Mouse (Mus musculus): Measurements from ENCODE around the gene 2010003K11Rik.

The 2010003K11Rik gene

DNA sequence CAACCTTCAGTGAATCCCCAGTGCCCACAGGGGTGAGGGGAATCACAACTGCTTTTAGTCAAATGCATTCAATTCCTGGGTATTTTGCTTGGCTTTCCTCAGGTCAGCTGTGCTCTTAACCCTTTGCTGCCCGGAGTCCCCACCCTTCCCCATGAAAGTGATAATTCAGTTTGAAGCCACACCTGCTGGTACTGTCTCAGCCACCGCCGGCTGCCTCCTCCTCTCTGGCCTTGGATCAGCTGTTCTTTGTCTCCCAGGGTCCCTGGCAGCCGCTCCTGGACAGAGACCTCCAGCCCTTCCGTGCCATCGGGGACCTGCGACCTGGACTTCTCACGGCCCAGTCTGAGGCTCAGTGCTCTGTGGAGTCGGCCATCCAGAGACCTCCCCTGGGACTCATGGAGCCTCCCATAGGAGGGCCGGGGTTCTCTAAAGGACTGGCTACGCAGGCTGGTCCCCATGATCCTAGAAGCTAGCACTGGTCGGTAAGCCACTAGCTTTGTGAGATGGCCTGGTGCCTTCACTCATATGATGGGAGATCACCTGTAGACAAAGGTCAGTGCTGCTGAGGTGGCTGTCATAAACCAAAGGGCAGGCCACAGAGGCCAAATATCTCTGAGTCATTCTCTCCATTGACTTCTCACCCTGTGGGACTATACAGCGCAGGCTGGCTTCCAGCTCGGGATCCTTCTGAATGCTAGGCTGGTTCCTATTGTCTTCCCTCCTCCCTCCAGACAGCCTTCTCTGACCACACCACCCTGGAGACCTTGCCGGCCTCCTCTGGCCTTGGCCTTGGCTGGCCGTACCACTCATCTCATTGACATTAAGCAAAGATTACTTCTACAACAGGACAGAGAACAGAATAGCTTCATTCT lies at the start of gene 2010003K11Rik:
Gene 2010003K11Rik (minus strand): TSS at position 522 of the 872 bp plus-strand sequence.
- DNase-seq = no peak

DNA sequence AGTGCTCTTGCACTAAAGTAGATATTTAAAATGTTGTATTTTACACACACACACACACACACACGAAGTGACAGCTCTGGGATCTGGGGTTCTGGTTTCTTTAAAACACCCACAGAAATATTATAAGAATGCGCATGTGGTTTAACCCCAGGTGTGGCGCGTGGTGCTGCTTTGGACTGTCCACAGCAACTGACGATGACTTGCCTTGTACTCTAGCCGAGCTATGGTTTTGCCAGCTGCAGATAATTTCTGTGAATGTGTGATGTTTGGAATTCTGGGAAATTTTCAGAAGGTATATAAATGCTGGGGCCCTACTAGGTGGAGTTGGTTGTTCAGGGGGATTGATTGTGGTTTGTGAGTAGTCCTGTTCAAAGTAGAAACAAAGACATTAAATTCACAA lies 49.4 kb upstream of the 2010003K11Rik start:
- DNase-seq = no peak

DNA sequence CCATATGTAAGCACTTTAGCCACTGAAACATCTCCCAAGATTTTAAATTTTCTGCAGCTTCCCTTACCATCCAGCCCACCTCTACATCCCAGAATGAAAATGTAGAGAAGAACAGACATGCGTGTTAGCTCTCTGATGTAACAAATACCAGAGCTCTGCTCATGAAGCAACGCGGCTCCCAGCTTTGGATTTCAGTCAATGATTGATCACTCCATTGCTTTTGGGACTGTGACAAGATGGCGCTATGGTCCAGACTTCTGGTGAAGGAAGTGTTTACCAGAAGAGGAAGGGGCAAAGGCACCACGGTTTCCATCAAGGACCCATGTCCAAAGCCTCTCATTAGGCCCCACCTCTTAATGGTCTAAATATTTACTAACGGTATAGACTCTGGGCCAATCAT lies 47.5 kb upstream of the 2010003K11Rik start:
- no peak for DNase-seq

DNA sequence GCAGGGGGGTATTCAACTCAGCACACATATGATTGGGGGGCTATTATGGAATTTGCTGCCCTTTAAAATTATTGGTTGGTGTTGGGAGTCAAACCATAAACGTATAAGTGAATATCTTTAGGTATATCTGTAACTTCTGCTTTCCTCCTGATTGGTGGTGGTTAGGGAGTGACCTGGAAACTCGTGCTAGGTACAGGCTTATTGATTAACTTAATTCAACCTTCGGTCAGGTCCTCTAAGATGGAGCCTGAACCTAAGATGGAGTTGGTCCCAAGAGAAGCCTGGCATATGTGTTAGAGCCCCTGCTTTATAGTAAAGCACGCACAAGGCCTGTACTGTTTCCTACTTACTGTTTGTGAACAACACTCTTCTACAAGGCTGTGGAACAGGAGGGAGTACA lies 46.7 kb upstream of the 2010003K11Rik start:
- no peak for DNase-seq

DNA sequence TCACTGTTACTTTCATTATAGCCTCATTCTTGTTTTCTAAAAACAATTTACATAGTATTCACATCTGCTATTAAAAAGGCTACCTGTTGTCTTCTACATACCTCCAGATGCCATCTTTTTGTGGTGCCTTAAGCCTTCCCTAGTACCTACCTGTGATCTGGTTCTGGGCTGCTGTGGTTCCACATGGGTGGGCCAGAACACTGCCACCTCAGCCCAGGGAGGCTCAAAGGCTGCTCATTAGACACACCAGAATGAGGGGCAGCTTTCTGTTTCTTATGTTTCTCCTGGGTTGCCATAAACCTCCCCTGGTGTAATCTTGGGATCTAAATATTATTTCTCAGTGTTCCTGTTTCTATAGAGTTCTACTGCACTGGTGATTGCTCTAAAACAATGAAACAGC lies 43.7 kb upstream of the 2010003K11Rik start:
- no peak for DNase-seq

DNA sequence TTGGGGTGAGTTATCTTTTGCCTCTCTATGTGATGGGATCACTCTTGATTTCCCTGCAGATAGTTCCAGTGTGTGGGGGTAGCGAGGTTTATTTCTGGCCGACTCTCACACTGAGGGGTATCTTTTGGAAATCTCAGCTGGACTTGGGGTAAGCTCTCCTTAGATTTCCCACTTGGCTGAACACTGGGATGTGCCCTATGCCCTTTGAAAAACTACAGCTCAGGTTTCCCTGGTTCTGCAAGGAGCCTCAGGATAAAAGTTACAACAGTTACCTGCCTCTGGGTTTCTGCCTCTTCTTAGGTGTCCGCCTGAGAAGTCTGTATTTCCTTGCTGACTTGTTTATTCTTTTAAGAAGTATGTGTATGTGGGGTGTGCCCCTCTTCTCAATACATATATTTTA lies 42.6 kb upstream of the 2010003K11Rik start:
- no peak for DNase-seq

DNA sequence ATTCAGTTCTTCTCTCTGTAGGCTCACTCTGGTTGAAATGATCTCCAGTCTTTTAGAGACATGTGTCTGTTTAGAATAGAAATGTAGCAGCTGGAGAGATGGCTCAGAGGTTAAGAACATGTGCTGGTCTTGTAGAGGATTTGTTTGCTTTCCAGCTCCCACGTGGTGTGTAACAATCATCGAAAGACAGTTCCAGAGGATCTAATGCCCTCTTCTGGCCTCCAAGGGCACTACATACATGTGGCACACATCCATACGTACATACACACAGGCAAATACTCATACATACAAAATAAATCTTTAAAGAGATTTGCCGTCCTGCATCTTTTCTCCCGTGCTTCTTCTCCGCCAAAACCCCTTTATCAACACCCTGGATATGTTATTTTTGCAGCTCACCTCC lies 41.9 kb upstream of the 2010003K11Rik start:
- no peak for DNase-seq

DNA sequence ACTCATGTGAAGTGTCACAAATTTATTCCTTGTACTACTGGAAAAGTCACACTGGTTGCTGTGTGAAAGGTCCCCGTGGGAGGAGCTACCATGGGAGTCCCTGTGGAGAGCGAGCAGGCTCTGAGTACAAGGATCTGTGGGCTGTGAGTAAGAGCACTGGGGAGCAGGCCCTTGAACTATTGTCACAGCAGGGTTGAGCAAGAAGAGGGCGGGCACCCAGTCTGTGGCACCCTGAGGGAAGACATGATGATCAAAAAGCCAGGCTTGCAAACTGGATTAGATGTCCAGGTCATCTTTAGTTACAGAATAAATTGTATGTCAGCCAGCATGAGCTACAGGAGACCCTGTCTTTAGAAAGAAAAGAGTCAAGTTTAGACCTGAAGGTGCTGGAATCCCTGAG lies 38.2 kb upstream of the 2010003K11Rik start:
- no peak for DNase-seq

DNA sequence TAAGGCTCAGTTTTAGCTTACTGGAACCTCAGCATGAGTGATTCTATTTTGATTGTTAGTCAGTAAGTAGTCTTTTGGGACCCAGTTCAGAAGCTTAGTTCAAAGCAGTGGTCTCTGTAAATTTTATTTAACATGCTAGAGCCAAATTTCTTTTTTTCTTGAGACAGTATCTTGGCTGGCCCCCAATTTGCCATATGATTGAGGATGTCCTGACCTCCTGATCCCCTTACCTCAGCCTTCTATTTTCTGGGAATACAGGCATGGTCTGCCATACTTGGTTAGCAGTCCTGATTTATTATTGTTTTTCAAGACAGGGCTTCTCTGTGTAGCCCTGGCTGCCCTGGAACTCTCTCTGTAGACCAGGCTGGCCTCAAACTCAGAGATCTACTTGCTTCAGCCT lies 37.5 kb upstream of the 2010003K11Rik start:
- DNase-seq = no peak

DNA sequence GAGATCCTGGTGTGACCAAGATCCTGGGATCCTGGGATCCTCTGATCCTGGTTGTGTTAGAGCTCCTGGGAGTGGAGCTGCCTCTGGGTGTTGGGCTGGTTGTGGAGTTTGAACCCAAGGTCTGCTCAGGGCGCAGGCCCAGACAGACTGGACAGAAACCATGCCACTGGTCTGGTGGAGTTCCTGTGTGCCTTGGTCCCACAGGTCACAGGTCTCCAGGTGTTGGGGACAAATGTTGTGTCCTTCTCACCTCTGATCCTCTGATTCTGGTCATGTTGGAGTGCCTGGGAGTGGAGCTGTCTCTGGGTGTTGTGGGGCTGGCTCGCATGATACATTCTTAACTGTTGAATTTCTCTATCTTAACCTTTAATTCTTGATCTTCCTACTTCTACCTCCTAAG lies 36.3 kb upstream of the 2010003K11Rik start:
- DNase-seq = no peak

DNA sequence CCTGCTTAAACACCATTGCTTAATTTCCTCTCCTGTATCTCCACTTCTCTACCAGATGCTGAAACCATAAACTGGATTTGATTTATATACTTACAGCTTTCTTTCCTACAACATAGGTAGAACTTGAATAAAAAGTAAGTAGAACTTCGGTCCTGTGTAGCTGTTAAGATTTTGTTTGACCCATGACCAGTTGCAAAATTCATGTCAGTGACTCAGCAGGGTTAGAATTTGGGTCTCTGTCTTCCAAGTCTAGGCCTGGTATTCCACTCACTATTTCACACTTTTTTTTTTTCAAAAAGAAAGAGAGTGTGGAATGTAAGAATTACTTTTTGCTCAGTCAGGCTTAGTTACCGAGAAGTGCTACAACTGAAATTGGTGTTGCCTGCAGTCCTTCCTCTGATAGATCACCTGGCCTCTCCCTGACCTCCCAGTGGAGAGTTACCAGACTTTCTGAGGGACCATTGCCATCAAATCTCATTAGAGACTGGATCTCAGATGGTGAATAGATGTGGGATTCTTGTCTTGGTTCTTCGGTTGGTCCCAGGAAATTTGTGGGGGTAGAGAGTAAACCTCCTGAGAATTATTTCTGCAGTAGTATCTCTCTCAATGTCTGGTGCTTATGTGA lies 23.2 kb upstream of the 2010003K11Rik start:
- no peak for DNase-seq

DNA sequence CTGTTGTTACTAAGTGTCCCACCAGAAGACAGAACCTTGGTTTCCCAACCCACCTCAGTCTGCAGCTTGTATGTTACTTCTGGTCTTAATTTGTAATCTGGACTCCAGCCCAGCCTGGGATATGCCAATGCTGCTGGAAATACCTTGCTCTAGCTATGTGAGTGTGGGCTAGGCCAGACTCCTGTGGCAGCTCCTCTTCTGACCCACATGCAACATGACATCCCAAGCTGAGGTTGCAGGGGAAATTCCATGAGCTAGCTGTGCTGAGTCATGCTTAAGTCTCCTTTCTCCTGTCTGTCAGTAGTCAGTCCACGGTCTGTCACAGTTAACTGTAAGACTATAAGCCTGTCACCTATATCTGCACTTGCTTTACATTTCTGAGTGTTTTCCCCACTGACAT lies 19.1 kb upstream of the 2010003K11Rik start:
- DNase-seq = no peak

DNA sequence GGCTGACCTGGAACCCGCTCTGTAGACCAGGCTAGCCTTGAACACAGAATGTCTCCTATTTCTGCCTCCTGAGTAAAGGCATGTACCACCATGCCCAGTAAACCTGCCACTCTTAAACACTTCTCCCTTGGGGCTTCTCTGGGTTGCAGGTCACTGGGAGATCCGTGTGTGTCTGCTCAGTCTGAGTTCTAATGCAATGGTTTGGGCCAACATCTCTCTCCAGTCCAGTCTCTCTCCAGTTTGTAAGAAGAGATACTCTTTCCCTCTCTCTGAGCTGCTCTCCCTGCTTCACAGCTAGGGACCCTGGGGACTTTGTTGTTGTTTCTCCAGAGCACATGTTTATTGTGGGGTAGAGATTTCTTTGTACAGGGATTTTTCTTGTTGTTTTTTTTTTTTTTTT lies 17.9 kb upstream of the 2010003K11Rik start:
- no peak for DNase-seq

DNA sequence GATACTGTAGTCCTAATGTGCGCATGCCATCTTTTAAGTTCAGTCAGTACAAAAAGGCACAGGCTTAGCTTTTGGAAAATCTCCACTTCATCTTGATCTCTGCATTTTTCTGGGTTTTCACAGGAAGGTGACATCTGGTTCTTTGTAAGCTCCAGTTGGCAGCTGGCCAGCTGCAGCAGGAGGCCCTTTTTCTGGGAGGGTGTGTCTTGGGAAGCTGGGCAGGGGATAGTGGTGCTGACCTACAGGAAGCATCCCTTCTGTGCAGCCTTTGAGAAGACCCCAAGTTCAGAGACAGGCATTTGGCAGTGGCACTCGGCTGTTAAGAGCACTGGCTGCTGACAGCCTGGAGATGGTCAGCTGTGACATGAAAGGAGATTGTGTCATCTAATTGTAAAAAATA lies 17.4 kb upstream of the 2010003K11Rik start:
- DNase-seq = no peak

DNA sequence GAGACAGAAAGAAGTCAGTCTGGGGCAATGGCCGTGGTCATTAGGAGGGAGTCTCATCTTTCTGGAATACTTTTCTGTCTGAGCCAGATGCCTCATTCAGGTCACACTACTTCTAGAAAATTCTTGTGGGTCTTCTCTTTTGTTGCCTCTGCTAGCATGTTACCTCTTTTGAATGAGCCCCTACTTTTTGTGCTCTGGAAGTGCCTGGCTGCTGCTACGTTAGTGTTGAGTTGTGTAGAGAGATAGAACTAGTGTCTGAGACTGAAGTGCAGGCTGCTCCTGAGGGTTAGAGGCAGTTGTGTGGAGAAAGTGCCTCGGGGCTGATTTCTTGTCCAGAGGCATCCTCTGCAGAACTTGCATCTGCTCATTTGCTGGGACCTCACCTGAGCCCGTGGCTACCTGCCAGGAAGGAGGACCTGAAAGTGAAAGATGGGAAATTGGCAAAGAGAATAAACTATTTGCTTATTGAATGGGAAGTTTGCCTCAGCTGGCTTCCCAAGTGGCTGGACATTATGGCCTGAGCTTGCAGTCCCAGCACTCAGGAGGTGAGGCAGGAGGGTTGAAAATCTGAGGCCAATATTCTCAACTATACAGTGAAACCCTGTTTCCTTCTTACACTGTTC lies 15.0 kb upstream of the 2010003K11Rik start:
- DNase-seq = no peak

DNA sequence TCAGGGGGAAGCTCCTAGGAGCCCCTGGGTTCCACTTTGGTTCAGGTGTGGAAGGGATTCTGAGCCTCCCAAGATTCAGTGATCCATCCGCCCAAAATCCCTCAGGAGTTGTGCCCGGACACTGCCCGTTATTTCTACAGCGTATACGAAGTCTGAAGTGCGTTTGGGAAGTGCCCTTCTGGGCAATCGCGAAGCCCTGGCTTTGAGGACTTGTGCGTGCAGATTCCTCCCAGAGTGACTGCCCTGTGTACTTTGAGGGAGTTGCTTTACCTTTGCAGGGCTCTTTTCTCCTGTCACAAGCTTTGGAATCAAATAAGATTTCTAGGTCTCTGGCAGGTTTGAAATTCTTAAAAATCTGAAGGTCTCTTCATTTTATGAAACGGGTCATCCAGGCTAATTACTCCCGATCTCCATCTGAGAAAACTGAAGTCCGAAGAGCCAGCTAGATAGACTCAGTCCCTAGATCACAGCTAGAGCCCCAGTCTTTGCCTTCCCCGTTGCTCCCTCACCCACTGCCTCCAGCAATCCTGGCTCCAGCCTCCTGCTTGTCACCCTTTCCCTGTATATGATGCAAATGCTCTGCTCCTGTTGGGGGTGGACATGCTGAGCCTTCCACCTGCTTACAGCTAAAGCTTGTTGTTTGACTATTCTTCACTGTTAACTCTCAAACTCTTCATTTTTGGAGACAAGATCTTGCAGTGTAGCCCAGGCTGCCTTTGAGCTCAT lies 12.9 kb upstream of the 2010003K11Rik start:
- DNase-seq = no peak

DNA sequence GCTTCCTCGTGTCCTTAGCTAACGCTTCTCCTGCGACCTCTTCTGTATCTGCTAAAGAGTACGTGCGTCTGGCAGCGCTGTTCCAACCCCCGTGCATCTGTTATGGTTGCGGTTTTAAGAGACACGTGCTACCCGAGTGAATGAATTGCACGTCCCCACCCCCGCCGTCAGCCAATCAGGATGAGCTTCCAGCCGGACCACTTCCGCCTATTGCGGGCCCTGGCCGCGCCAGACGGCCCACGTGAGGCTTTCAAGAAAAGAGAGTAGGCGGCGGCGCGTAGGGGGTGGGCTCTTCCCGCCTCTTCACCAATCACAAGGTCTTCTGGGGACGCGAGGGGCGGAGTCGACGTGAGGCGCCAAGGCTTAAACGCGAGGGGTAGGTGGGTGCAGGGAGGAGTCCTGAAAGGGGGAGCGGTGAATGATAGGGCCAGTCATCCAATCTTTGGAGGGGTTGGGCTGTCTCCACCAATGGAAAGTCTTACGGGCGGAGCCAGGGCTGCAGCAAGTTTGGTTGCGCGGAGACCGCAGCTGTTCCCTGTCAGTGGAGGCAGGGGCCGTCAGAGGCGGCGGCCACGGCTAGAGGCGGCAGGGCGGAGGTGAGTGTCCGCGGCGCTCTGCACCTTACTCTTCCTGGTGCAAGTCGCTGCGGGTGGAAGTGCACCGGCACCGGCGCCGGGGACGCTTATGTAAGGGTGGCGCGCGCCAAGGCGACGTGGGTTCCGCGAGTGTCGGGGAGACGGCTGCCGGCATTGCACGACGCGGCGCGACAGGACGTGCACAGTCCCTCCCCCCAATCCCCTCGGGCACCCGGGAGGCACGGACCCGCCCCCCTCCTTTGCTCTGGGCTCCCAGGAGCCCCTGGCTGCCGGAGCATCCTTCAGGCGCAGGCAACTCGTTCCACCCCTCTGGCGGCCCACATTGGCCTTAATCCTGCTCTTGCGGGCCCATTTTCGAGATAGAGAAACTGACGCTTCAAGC lies 11.9 kb upstream of the 2010003K11Rik start, which contains the start of gene Pcx:
Gene Pcx (plus strand): TSS at position 487 of the 978 bp plus-strand sequence.
- DNase-seq = peak; percentile 96 to 98

DNA sequence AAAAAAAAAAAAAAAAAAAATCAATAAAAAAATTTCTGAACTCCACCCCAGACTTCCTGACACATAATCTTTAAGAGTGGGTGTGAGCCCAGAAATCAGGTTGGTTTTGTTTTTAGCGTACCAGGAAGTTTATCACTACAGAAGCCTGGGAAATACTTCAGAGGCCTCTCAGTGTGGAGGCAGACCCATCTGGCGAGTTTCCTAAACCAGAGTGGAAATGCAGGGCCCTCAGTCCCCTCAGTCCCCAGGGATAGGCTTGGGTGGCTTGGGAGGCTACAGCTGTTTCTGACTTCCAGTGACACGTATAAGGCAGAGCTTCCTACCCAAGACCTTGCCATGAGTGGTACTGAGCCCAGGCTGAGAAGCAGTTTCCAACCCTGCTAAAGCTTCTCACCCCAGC lies 9.4 kb upstream of the 2010003K11Rik start:
- no peak for DNase-seq

DNA sequence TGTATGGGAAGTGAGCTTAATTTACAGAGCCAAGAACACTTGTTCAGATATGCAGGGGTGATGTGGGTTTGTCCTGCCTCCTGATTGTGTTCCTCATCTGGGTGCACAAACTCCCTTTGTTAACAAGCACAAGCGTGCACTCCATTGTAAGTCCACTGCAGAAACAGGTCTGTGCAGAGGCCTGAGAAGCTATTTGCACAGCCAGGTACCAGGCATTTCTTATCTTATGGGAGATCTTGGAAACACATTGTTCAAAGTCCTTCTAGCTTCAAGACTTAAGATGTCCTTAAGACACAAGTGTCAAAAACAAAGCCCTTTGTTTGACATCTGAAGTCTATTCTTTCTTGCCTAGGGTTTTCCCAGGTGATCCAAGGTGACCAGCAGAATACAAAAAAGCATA lies 6.4 kb upstream of the 2010003K11Rik start:
- no peak for DNase-seq

DNA sequence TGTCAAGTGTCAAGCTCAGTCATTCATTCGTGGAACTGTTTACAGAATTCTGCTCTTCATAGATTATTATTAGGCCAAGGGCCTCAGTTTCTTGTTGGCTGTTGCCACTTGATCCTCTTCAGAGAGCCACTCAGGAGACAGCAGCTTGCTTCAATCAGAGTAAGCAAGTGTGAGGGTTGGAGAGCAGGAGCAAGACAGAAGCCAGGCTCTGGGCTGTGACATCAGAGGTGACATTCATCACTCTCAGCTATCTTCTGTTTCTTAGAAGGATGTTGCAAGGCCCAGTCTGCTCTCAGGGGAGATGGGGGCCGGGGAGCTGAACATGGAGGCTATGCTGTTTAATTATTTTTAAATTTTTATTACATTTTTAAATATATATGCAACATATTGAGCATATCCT lies 4.3 kb upstream of the 2010003K11Rik start:
- no peak for DNase-seq

DNA sequence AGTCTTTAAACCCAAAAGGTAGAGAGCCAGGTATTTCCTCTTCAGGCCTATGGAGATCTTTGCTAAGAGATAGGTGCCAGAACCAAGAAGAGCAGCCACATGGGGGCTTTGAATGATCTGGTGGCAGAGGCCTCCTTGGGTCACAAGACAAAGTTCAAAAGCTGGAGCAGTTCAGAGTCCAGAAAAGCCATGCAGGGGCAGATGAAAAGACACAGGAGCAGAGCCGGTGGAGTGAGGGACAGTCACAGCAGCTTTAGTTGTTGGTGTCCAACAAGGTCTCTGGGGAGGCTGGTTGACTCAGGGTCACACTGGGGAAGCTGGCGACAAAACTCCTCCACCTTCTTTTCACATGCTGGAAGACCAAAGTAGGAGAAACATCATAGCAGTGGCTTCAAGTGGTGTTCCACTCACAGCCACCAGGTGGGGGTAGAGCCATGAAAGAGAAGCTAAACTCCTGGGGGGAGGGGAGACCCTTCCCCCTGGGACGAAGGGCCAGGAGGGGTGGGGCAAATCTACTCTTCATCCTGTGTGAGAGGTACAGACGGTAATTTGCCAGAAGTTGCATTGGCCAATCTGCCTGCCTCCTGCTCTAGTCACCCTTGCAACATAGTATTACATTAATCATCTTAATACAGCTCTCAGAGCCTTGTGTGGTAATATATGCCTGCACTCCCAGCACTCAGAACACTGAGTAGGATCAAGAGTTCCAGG lies 965 bp downstream of the 2010003K11Rik start:
- DNase-seq = peak; percentile 81

All from cerebellum, postnatal 36 days (tissue).